Mouse (Mus musculus): ENCODE measurements around the gene Map1b.

DNA sequence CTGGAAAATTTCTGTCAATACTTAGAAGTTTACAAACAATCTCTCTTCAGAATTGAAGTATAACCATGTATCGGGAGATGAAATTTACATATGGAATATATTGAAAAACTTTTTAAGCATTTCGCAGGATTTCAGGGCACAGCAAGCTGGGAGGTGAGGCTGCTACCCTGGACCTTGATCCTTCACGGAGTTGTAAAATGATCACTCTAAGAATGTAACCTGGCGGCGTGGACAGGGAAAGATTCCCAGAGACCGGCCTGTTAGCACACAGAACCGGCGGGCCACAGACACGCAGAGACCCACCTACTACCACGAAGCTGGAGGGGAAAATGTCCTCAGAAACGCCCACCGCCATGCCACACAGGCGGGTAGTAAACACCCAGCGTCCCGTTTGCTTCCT, 41.5 kb upstream of the Map1b start:
- no peak for TF ChIP-seq CTCF (IDR thresholded peaks at IDR 0.05; ENCODE audit: low read depth)
- no peak for TF ChIP-seq EP300 (IDR thresholded peaks at IDR 0.05; ENCODE audit: low read depth)
